Mouse (Mus musculus): Measurements from ENCODE around the gene Olfr954. TPM values are rescaled to one million over a fixed set of nuclear protein-coding genes. Genes with fewer than 3 reads are reported as not detected.
A peak's percentile ranks its signal among the peaks of the same experiment; 100 is the strongest.

The Olfr954 gene
- not detected for total RNA-seq (2021)
- long read RNA-seq, result 0 reads

DNA sequence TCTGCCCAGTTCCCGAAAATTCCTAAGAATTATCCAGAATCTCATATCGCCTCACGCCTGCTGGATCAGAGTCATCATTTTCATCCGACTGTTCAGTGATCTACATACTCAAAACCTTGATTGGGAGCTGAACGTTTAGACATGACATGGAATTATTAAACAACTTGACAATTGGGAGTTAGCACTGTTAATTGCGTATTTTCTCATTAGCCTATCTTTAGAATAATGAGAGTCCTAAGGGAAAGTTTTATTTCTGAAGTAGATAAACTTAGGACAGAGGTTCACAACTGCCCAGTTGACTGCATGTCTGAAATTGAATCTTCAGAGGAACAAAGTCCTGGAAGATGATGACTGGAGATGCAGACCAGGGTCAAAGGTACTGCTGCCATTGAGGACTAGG, at the start of gene Olfr954:
Gene Olfr954 (plus strand): TSS at position 301 of the 400 bp plus-strand sequence.
- DNase-seq (ENCODE audit: low spot score in 2 of 2), result no peak

DNA sequence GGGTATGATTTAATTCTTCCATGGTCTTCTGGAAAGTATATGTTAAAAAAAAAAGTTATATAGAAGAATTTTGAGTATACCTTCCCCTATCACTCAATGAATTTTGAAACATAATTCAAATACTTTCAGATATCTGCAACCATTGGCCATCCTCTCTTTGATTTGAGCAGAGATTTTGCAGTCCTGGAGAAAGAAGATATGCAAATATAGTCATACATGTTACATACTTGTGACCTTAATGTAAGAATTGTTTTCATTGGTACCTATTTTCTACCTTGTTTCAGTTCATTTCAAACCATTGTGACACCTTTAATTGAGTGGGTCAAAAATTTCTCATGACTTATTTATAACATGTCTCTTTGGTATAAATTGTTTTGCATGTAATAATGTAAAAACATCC, 29.5 kb upstream of the Olfr954 start, which contains the start of gene Olfr952:
Gene Olfr952 (minus strand): TSS at position 101 of the 400 bp plus-strand sequence.
- no peak for DNase-seq (ENCODE audit: low spot score in 2 of 2)

DNA sequence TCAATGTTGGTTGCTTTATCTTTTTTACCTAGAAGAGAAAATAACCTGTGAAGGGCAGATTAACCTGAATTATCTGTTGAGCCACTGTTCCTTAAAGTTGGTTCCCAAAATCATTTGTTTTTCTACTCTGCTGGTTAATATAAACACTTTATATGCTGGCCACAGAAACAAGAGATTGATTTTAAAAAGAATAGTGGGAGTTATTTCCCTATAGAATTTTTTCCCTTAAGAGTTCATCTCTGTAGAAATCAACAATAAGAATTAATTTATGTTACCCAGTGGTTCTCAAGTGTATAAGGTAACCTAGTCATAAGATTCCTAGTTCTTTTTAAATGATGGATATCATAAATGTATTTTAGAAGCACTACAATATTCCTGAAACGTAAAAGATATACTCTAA, 15.3 kb downstream of the Olfr954 start, which contains the start of gene Olfr955:
Gene Olfr955 (minus strand): TSS at position 101 of the 400 bp plus-strand sequence.
- DNase-seq (ENCODE audit: low spot score in 2 of 2), result no peak

DNA sequence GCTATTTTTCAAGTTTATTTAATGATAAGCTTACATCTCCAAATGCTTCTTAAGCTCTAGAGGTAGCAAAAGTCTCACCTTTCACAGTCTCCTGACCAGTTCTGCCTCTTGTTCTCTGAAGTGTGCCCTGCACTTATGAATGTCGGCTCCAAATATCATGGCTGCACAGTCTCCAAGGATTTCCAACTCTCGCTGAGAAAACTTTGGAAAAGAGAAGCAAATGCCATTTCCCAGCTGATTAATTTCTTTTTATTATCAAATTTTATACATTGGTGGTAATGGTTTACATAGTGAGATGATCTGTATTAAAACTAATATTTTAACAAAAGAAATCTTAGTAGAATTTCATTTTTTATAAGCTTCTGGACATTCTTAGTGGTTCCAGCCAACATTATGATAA, 37.4 kb downstream of the Olfr954 start, which contains the start of gene Olfr44:
Gene Olfr44 (minus strand): TSS at position 101 of the 400 bp plus-strand sequence.
- DNase-seq (ENCODE audit: low spot score in 2 of 2), result no peak

DNA sequence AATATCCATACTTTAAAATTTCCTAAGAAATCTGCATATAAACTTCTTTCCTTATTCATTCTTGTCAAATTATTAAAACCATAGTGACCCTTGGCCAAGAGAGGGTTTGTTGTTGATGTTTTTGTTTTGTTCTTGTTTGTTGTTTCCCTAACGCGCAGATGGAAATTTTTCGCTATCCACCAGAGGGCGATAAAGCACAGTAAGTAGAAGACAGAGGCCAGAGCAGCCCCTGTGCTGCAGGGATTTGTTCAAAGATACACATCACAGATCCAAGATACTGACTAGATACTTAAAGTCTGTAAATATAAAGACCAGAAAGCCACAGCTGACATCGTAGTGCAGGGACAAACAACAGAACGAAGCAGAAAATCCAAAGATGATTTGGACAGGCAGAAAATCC, 52.5 kb downstream of the Olfr954 start:
- DNase-seq (ENCODE audit: low spot score in 2 of 2), result peak; percentile 4 to 76

DNA sequence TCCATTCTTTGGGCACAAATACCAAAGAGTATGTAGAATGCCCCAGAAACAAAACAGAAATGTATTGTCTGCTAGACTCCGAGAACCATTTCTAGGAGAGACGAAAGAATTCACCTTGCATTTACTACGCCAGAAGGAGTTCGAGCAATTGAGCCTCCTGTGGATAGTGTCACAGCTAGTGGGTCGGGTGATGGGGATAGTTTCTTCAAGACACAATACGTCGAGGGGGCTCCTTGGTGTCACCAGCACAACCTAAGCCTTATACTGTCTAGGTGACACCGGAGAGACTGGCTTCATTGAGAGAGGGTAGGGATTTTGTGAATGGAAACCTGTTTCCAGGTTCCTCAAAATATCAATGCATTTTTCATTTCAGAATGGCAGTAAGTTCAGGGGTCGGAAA, 52.9 kb downstream of the Olfr954 start:
- no peak for DNase-seq (ENCODE audit: low spot score in 2 of 2)

Other genes starting within 250 kb of the Olfr954 start
- not detected for gene Olfr1537, start 206.7 kb upstream of the Olfr954 start, total RNA-seq (2021)
- gene Olfr945, start 179.9 kb upstream of the Olfr954 start, total RNA-seq (2021), result not detected
- gene Olfr948, start 130.7 kb upstream of the Olfr954 start, total RNA-seq (2021), result not detected
- gene Olfr951, start 69.3 kb upstream of the Olfr954 start, total RNA-seq (2021), result not detected
- gene Olfr952, start 29.6 kb upstream of the Olfr954 start, total RNA-seq (2021), result not detected
- not detected for gene Olfr955, start 15.2 kb downstream of the Olfr954 start, total RNA-seq (2021)
- not detected for gene Olfr44, start 37.3 kb downstream of the Olfr954 start, total RNA-seq (2021)
- not detected for gene Olfr957, start 59.1 kb downstream of the Olfr954 start, total RNA-seq (2021)
- gene Olfr958, start 97.4 kb downstream of the Olfr954 start, total RNA-seq (2021), result not detected
- not detected for gene Olfr959, start 118.9 kb downstream of the Olfr954 start, total RNA-seq (2021)
- 1 to 10 TPM; 4.5 to 5.5 TPM for gene AW551984, start 147.7 kb downstream of the Olfr954 start, total RNA-seq (2021)
- not detected for gene Olfr148, start 154.0 kb downstream of the Olfr954 start, total RNA-seq (2021)
- not detected for gene Olfr960, start 164.7 kb downstream of the Olfr954 start, total RNA-seq (2021)
- gene Olfr961, start 188.4 kb downstream of the Olfr954 start, total RNA-seq (2021), result not detected
- gene Olfr963, start 210.5 kb downstream of the Olfr954 start, total RNA-seq (2021), result not detected

All from layer of hippocampus, adult 18-20 months (tissue).